Mouse (Mus musculus) heart, postnatal 0 days (tissue): ENCODE results near the gene Tmem267. TPM values are rescaled to one million over a fixed set of nuclear protein-coding genes. Genes with fewer than 3 reads are reported as not detected.
"Not testable (repeated sequence)": the region's sequence is repeated elsewhere in the genome, so short reads cannot be mapped to it uniquely, and the experiment has no call there.

Experiments
- ATAC-seq: fragments of 200-750 bp; cut with Nextera tagmentation; 2 replicates; pipeline ENCODE4 v1.8.0; 2017; ENCODE audit warnings: low read depth, moderate number of reproducible peaks, moderate library complexity; ENCODE audit not compliant: insufficient read depth
- DNase-seq: peaks from one replicate; pipeline ENCODE4 v3.0.0-alpha.2; 2016; ENCODE audit warnings: low spot score
- H3K27ac ChIP-seq: fragments of 300-500 bp; sonication (generic); 2 replicates; pipeline ENCODE4 v1.5.1; 2014; ENCODE audit warnings: low read depth, mild to moderate bottlenecking
- H3K27me3 ChIP-seq: fragments of 300-500 bp; sonication (generic); 2 replicates; pipeline ENCODE4 v1.6.1; 2014; ENCODE audit warnings: low read length, mixed read lengths; ENCODE audit not compliant: control insufficient read depth, insufficient read depth
- H3K36me3 ChIP-seq: fragments of 300-500 bp; sonication (generic); replicated peaks from 2 replicates; pipeline ENCODE4 v1.6.1; 2014; ENCODE audit warnings: low read length, mixed read lengths; ENCODE audit not compliant: control insufficient read depth, insufficient read depth
- H3K4me1 ChIP-seq: fragments of 300-500 bp; sonication (generic); 2 replicates; pipeline ENCODE4 v1.6.1; 2014; ENCODE audit warnings: antibody characterized with exemption; ENCODE audit not compliant: control insufficient read depth, insufficient read depth
- H3K4me2 ChIP-seq: fragments of 300-500 bp; sonication (generic); 2 replicates; pipeline ENCODE4 v1.6.1; 2014; ENCODE audit warnings: low read depth, mild to moderate bottlenecking, low read length, moderate library complexity
- H3K4me3 ChIP-seq: fragments of 300-500 bp; sonication (generic); 2 replicates; pipeline ENCODE4 v1.5.1; 2014; ENCODE audit warnings: low read depth, low read length
- H3K9ac ChIP-seq: fragments of 300-500 bp; sonication (generic); replicated peaks from 2 replicates; pipeline ENCODE4 v1.6.1; 2014; ENCODE audit warnings: low read depth, low read length, mixed read lengths
- H3K9me3 ChIP-seq: fragments of 300-500 bp; sonication (generic); replicated peaks from 2 replicates; pipeline ENCODE4 v1.6.1; 2016; ENCODE audit warnings: low read length; ENCODE audit not compliant: control insufficient read depth
- CTCF ChIP-seq: IDR thresholded peaks from 2 replicates; pipeline ENCODE4 v1.5.1; 2016; ENCODE audit warnings: antibody characterized with exemption, control low read depth, low read depth
- EP300 ChIP-seq: IDR thresholded peaks from 2 replicates; pipeline ENCODE4 v1.6.1; 2016; ENCODE audit warnings: antibody characterized with exemption, low read depth
- WGBS: fragments of 180-500 bp; shearing (Covaris S2); extraction: QIAGEN DNeasy Blood & Tissue Kit; methylation state at CpG from one replicate; pipeline ENCODE4 v1.1.7; 2014; 5-methylcytosine and 5-hydroxymethylcytosine counted together
- polyA plus RNA-seq: library from polyadenylated mRNA; unstranded; fragments of >200 nt; fragmentation: Nextera tagmentation; extraction: Ambion mirVana; gene quantifications from 2 replicates; pipeline ENCODE4 v1.2.1, GENCODE M21; 2015
- total RNA-seq: library from RNA; depleted of rRNA; stranded (reverse); fragments of >200 nt; gene quantifications from 2 replicates; pipeline ENCODE4 v1.2.3, GENCODE M21; 2014; ENCODE audit warnings: low replicate concordance

Gene Tmem267
- total and polyA plus RNA-seq, 2 experiments from 2014 or later: 1.5 to 18.9 TPM

DNA sequence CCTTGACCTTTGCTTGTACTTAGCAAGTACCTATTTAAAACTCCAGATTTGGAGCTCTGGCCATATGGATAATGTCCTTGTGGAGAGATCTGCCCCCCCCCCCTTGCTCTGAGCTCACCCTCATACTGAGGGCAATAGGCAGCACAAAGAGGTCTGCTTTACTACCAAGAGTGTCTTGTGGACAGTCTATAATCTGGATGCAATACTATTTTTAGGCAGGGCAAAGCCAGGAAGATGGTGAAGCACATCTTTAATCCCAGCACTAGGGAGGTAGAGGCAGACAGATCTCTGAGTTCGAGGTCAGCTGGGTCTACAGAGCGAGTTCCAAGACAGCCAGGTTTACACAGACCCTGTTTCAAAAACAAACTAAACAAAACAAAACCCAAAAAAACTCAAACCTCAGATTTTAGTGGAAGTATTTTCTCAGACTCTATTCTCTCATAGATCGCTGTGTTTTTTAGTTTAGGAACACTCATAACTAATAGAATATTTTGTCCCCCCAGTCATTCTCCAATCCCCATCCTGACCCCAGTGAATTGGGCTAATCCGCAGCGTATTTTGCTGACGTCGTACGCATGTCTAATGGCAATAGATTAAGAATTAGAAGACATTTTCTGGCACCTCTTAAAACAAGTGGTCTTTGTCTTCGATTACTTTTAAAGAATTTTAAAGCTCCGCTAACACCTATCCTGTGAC is 25.8 kb upstream of the Tmem267 start:
- TF ChIP-seq EP300 (no peak), CTCF (no peak)
- peak overlapping the region; percentile 74 for H3K4me2 ChIP-seq
- H3K4me3 ChIP-seq: peak overlapping the region; percentile 86
- H3K27ac ChIP-seq: peak overlapping the region; percentile 81
- peaks cover 27% of the 10 kb centered on the region for H3K36me3 ChIP-seq
- H3K9me3 ChIP-seq: no peaks in the 10 kb centered on the region
- ATAC-seq (peak; percentile 38), DNase-seq (no peak)
- H3K4me1 ChIP-seq: peaks cover 16% of the 10 kb centered on the region
- H3K9ac ChIP-seq: peak overlapping the region; percentile 61
- no peaks in the 10 kb centered on the region for H3K27me3 ChIP-seq
- 2% methylated on average over 10 of the region's 10 CpGs for WGBS

DNA sequence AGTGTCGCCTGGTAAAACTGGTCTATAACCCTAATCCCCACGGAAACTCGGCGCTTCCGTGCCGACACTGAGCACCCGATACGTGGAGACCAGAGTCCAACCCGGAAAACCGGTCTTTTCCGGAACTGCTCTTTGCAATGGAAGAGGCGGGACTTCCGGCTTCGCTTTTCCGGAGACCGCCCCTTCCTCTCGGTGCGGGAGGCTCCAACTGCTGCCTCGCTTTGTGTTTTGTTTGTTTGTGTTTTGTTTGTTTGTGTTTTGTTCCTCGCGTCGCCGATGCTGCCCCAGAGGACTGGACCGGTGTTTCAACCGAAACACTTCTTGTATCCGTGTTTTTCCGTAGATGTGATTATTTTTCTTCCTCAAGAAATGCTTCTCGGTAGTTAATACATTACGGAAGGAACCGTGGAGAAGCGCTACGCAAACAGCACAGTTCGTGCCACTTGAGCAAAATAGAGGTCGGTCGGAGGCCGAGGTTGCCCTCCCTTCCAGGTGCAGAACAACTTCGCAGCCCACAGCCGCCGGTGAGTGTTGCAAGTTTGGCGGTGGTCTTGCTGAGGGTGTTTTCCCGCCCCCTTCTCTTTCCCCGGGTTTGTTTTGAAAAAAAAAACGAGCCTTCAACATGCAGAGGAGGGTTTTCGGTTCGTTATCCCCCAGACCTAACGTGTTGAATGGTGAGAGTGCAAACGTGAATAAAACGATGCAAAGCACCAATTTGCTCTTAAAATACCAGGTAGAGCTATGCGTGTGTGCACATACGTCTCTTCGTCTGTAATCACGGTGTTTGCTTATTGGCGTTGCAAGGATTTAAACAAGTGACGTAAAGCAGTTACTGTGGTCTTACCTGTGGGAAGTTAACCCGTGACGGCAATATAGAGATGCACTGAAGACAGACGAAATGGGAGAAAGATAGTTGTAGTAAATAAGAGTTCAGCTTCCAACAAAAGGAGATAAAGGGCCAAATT is 25.0 kb upstream of the Tmem267 start, which contains the start of gene 4833420G17Rik:
4833420G17Rik (plus strand) TSS at position 173 of the 965 bp plus-strand sequence.
- Histone ChIP-seq H3K4me2 (peak within 1 kb of the TSS; percentile 74), H3K36me3 (peaks cover 36% of the 10 kb centered on the region), H3K9me3 (no peaks in the 10 kb centered on the region), H3K27ac (peak within 1 kb of the TSS; percentile 81), H3K4me1 (peaks cover 16% of the 10 kb centered on the region), H3K27me3 (no peaks in the 10 kb centered on the region), H3K4me3 (peak within 1 kb of the TSS; percentile 86), H3K9ac (peak within 1 kb of the TSS; percentile 61)
- DNase-seq: peak; percentile 93
- peak; percentile 94 for ATAC-seq
- TF ChIP-seq CTCF (no peak), EP300 (no peak)
- WGBS: 2% methylated on average over 57 of the region's 57 CpGs

GRCm38 (mm10) chr13:119476631-119477030 is 11.2 kb upstream of the Tmem267 start:
- H3K4me3 ChIP-seq: no peak overlapping the region
- no peak for DNase-seq
- no peak overlapping the region for H3K4me2 ChIP-seq
- ATAC-seq: no peak
- H3K9me3 ChIP-seq: no peaks in the 10 kb centered on the region
- no peaks in the 10 kb centered on the region for H3K4me1 ChIP-seq
- no peak overlapping the region for H3K9ac ChIP-seq
- no peak overlapping the region for H3K27ac ChIP-seq
- peaks cover 77% of the 10 kb centered on the region for H3K36me3 ChIP-seq
- WGBS: 30% methylated on average over 9 of the region's 9 CpGs
- no peaks in the 10 kb centered on the region for H3K27me3 ChIP-seq
- TF ChIP-seq CTCF (no peak), EP300 (no peak)

DNA sequence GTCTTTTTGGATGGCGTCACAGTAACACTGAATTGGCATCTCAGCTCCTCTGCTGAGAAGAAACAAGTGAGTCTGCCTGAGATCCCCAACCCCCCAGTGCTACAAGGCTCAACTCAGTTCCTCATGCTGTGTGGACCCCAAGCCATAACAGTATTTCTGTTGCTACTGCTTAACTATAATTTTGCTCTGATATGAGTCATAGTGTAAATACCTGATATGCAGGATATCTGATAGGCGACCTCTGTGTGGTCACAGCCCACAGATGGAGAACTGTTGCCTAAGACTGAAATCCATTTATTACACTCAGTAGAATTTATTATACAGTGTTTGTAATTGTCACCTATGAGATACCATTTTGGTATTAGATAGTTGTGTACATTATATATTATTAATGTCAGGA is 10.1 kb upstream of the Tmem267 start:
- no peak overlapping the region for H3K4me2 ChIP-seq

GRCm38 (mm10) chr13:119487354-119487753 is 485 bp upstream of the Tmem267 start:
- Histone ChIP-seq H3K4me3 (no peak overlapping the region), H3K9me3 (no peaks in the 10 kb centered on the region; the same call in 1 of the 2 replicates), H3K36me3 (peaks cover 24% of the 10 kb centered on the region), H3K27ac (no peak overlapping the region), H3K27me3 (no peaks in the 10 kb centered on the region), H3K9ac (no peak overlapping the region), H3K4me1 (no peaks in the 10 kb centered on the region), H3K4me2 (no peak overlapping the region)
- DNase-seq: no peak
- TF ChIP-seq EP300 (no peak), CTCF (no peak)
- 47% methylated on average over 7 of the region's 7 CpGs for WGBS
- no peak for ATAC-seq

More for the DNA sequence above, 10.1 kb upstream of the Tmem267 start:
- 85% methylated on average over 2 of the region's 2 CpGs for WGBS
- peaks cover 70% of the 10 kb centered on the region for H3K36me3 ChIP-seq
- H3K9me3 ChIP-seq: no peaks in the 10 kb centered on the region
- DNase-seq: no peak
- no peak overlapping the region for H3K4me3 ChIP-seq
- no peak overlapping the region for H3K27ac ChIP-seq
- no peaks in the 10 kb centered on the region for H3K27me3 ChIP-seq
- TF ChIP-seq EP300 (no peak), CTCF (no peak)
- H3K4me1 ChIP-seq: no peaks in the 10 kb centered on the region
- no peak for ATAC-seq
- no peak overlapping the region for H3K9ac ChIP-seq

GRCm38 (mm10) chr13:119492083-119492482 is 4.2 kb downstream of the Tmem267 start:
- 85% methylated on average over 10 of the region's 10 CpGs for WGBS
- H3K27ac ChIP-seq, H3K4me1 ChIP-seq, H3K9ac ChIP-seq, H3K4me3 ChIP-seq, H3K9me3 ChIP-seq, H3K4me2 ChIP-seq, H3K27me3 ChIP-seq, H3K36me3 ChIP-seq, ATAC-seq, DNase-seq: not testable (repeated sequence)

- not testable (repeated sequence) for H3K27ac ChIP-seq, H3K9ac ChIP-seq, H3K4me3 ChIP-seq, H3K9me3 ChIP-seq, H3K4me1 ChIP-seq, DNase-seq, H3K4me2 ChIP-seq, H3K27me3 ChIP-seq, H3K36me3 ChIP-seq
- 93% methylated on average over 9 of the region's 22 CpGs for WGBS
- ATAC-seq: 0 out of 2 replicates have a peak, but pooled peaks have one; percentile 13
Observed at GRCm38 (mm10) chr13:119494938-119495337, 7.1 kb downstream of the Tmem267 start.
